Mouse (Mus musculus): ENCODE measurements around the gene Ptpdc1. TPM values are rescaled to one million over a fixed set of nuclear protein-coding genes. Genes with fewer than 3 reads are reported as not detected.

The Ptpdc1 gene
- polyA plus RNA-seq, 1 experiment, result 0.82 TPM

GRCm38 (mm10) chr13:48658588-48659253, 33.3 kb upstream of the Ptpdc1 start:
- DNase-seq (ENCODE audit: low read depth, low spot score), result no peak
- WGBS, result 4% methylated on average over 33 of the region's 33 CpGs

- 14% methylated on average over 9 of the region's 9 CpGs for WGBS
- no peak for DNase-seq (ENCODE audit: low read depth, low spot score)
Observed at GRCm38 (mm10) chr13:48657791-48658190, 32.3 kb upstream of the Ptpdc1 start.

GRCm38 (mm10) chr13:48655637-48656036, 30.2 kb upstream of the Ptpdc1 start:
- peak; percentile 36 for DNase-seq (ENCODE audit: low read depth, low spot score)
- 2% methylated on average over 8 of the region's 8 CpGs for WGBS

- 6% methylated on average over 14 of the region's 14 CpGs for WGBS
- peak; percentile 21 for DNase-seq (ENCODE audit: low read depth, low spot score)
Observed at GRCm38 (mm10) chr13:48653788-48654770, 28.6 kb upstream of the Ptpdc1 start.

GRCm38 (mm10) chr13:48651132-48652065, 25.9 kb upstream of the Ptpdc1 start:
- WGBS, result 52% methylated on average over 6 of the region's 6 CpGs

GRCm38 (mm10) chr13:48650615-48651014, 25.2 kb upstream of the Ptpdc1 start:
- 0% methylated on average over 1 of the region's 1 CpGs for whole genome bisulfite sequencing
- no peak for DNase-seq (ENCODE audit: low read depth, low spot score)

More at GRCm38 (mm10) chr13:48651132-48652065, 25.9 kb upstream of the Ptpdc1 start:
- no peak for DNase-seq (ENCODE audit: low read depth, low spot score)

- 90% methylated on average over 4 of the region's 4 CpGs for WGBS
Observed at GRCm38 (mm10) chr13:48646696-48647095, 21.2 kb upstream of the Ptpdc1 start.

GRCm38 (mm10) chr13:48643991-48644390, 18.5 kb upstream of the Ptpdc1 start:
- WGBS, result 43% methylated on average over 3 of the region's 3 CpGs
- DNase-seq (ENCODE audit: low read depth, low spot score), result no peak

More at GRCm38 (mm10) chr13:48646696-48647095, 21.2 kb upstream of the Ptpdc1 start:
- DNase-seq (ENCODE audit: low read depth, low spot score), result no peak

- no peak for DNase-seq (ENCODE audit: low read depth, low spot score)
- 81% methylated on average over 6 of the region's 6 CpGs for WGBS
Observed at GRCm38 (mm10) chr13:48643072-48643471, 17.6 kb upstream of the Ptpdc1 start.

- DNase-seq (ENCODE audit: low read depth, low spot score), result no peak
Observed at GRCm38 (mm10) chr13:48639570-48639969, 14.1 kb upstream of the Ptpdc1 start.

- WGBS, result 58% methylated on average over 2 of the region's 2 CpGs
- no peak for DNase-seq (ENCODE audit: low read depth, low spot score)
Observed at GRCm38 (mm10) chr13:48637706-48638105, 12.2 kb upstream of the Ptpdc1 start.

- WGBS, result 75% methylated on average over 5 of the region's 5 CpGs
- no peak for DNase-seq (ENCODE audit: low read depth, low spot score)
Observed at GRCm38 (mm10) chr13:48631691-48632090, 6.2 kb upstream of the Ptpdc1 start.

- 2% methylated on average over 26 of the region's 26 CpGs for WGBS
- DNase-seq (ENCODE audit: low read depth, low spot score), result no peak
Observed at GRCm38 (mm10) chr13:48624968-48625398, 481 bp downstream of the Ptpdc1 start.

GRCm38 (mm10) chr13:48618890-48619289, 6.6 kb downstream of the Ptpdc1 start:
- 91% methylated on average over 4 of the region's 4 CpGs for WGBS
- DNase-seq (ENCODE audit: low read depth, low spot score), result no peak

GRCm38 (mm10) chr13:48617774-48618173, 7.7 kb downstream of the Ptpdc1 start:
- DNase-seq (ENCODE audit: low read depth, low spot score), result no peak

GRCm38 (mm10) chr13:48614525-48614924, 10.9 kb downstream of the Ptpdc1 start:
- 82% methylated on average over 2 of the region's 2 CpGs for WGBS
- DNase-seq (ENCODE audit: low read depth, low spot score), result no peak

- no peak for DNase-seq (ENCODE audit: low read depth, low spot score)
- WGBS, result 69% methylated on average over 5 of the region's 5 CpGs
Observed at GRCm38 (mm10) chr13:48609106-48609505, 16.4 kb downstream of the Ptpdc1 start.

- DNase-seq (ENCODE audit: low read depth, low spot score), result no peak
- 88% methylated on average over 5 of the region's 5 CpGs for WGBS
Observed at GRCm38 (mm10) chr13:48604591-48604990, 20.9 kb downstream of the Ptpdc1 start.

- no peak for DNase-seq (ENCODE audit: low read depth, low spot score)
- 87% methylated on average over 3 of the region's 3 CpGs for WGBS
Observed at GRCm38 (mm10) chr13:48603296-48603695, 22.2 kb downstream of the Ptpdc1 start.

GRCm38 (mm10) chr13:48594605-48595004, 30.9 kb downstream of the Ptpdc1 start:
- no peak for DNase-seq (ENCODE audit: low read depth, low spot score)
- WGBS, result 78% methylated on average over 7 of the region's 7 CpGs
